ENCODE assay signal across 37 mouse cellular contexts in the genomic region with DNA sequence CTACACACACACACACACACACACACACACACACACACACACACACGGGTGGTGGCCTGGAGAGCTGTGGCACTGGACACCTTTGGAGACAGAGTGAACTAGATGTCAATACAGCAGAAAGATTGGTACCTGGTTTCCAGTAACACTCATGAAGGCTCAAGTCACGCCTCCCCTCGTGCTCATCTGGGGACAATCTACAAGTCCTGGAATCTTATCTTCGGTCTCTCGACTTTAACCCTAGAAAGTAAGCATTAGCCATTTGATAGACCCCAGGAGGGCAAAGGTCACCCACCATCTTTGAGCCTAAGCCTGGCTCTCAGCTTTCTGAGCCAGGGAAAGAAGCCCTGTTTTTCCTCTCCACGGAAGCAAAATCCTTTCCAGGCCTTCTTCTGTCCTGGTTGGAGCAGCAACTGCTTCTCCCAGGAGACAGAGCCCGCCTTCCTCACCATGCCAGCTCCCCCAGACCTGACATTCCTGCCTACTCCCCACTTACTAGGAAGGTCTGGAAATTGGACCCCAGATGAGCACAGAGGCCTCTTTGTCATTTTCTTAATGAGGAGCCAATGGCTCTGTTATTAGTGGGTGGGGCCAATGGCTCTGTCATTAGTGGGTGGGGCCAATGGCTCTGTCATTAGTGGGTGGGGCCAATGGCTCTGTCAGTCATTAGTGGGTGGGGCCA. TPM values are rescaled to one million over a fixed set of nuclear protein-coding genes. Genes with fewer than 3 reads are reported as not detected.
DNase-seq lines count a peak whose midpoint lies in the region; ATAC-seq and TF ChIP-seq lines count a peak whose summit lies in the region.
"Had no signal": no experiment of that assay in that cellular context is flagged by ENCODE, and none has a peak within 500 bp of the region (broad histone marks: within the 10 kb centered on the region; RNA-seq: fewer than 3 reads in every experiment).

No protein-coding gene starts in this region.

- no peak overlapping the region for H3K4me3 ChIP-seq in CH12.LX (replicated peaks in 1 of 3; ENCODE audit: low read depth in 2 of 3, low read length in 2 of 3, poor library complexity in 1 of 3)
- no peak overlapping the region for H3K4me3 ChIP-seq in intestine, postnatal 0 days (ENCODE audit: low read depth, low read length)
- no peak overlapping the region for H3K4me3 ChIP-seq in hindbrain, embryonic 12.5 days
- H3K4me3 ChIP-seq: embryonic facial prominence, embryonic 10.5 days; embryonic facial prominence, embryonic 13.5 days; erythroblast, embryonic 14.5 days; forebrain, embryonic 13.5 days; heart, adult 2 months; heart, embryonic 10.5 days; heart, embryonic 13.5 days had no signal

- no peak for TF ChIP-seq POLR2A in CH12.LX (IDR thresholded peaks at IDR 0.05; ENCODE audit: low read depth, low read length)

- 24% methylated on average over 7 of the region's 7 CpGs for WGBS in intestine, postnatal 0 days
- 74% methylated on average over 7 of the region's 7 CpGs for WGBS in hindbrain, embryonic 12.5 days

- peak; percentile 12 for DNase-seq in CH12.LX (ENCODE audit: extremely low read depth)
- peak; percentile 40 for DNase-seq in ES-CJ7 (ENCODE audit: low read depth, low spot score)
- DNase-seq in c-Kit-positive CD71-positive TER-119-positive erythroid progenitor cells, embryonic 14.5 days (ENCODE audit: low spot score) = peak; percentile 16
- no peak for DNase-seq in right cerebral cortex, postnatal 14 days
- no peak for DNase-seq in urinary bladder, adult 2 months (ENCODE audit: low spot score)
- no peak for DNase-seq in urinary bladder, postnatal 36 days (ENCODE audit: low spot score in 2 of 2)
- DNase-seq: adrenal gland, adult 2 months; adrenal gland, postnatal 14 days; cerebellum, adult 11-12 months; cerebellum, adult 8-10 months; cerebellum, postnatal 10 days; cerebellum, postnatal 36 days; embryo, embryonic 11 days; gastrocnemius, postnatal 10 days; gastrocnemius, postnatal 36 days; heart, adult 2 months had no signal

- H3K4me2 ChIP-seq in CH12.LX (ENCODE audit: insufficient read depth, low read depth, poor library complexity, severe bottlenecking) = no peak overlapping the region
- H3K4me2 ChIP-seq in intestine, postnatal 0 days (replicated peaks; ENCODE audit: low read depth) = peak overlapping the region; percentile 50; the same call in 1 of the 2 replicates
- no peak overlapping the region for H3K4me2 ChIP-seq in hindbrain, embryonic 12.5 days (replicated peaks)
- H3K4me2 ChIP-seq: embryonic facial prominence, embryonic 13.5 days; forebrain, embryonic 13.5 days; heart, embryonic 13.5 days; hindbrain, embryonic 14.5 days had no signal

- peaks cover 33% of the 10 kb centered on the region for H3K27me3 ChIP-seq in CH12.LX (replicated peaks)
- H3K27me3 ChIP-seq in intestine, postnatal 0 days (replicated peaks; ENCODE audit: control insufficient read depth, insufficient read depth, low read length) = peaks cover 19% of the 10 kb centered on the region
- H3K27me3 ChIP-seq in hindbrain, embryonic 12.5 days = peaks cover 34% of the 10 kb centered on the region
- H3K27me3 ChIP-seq: Patski had no signal

- TF ChIP-seq EP300 in CH12.LX (IDR thresholded peaks at IDR 0.05; ENCODE audit: low read length) = no peak

- in situ Hi-C loops in CH12.LX (cut with MboI; ENCODE audit: low pct_ligation_motif_present, low pct_unique_long_range_greater_than_20kb, low sequenced_read_pairs) = no loop called here

- no peak overlapping the region for H3K9ac ChIP-seq in CH12.LX (ENCODE audit: insufficient read depth, low read depth)
- no peak overlapping the region for H3K9ac ChIP-seq in intestine, postnatal 0 days (ENCODE audit: low read depth, low read length)
- H3K9ac ChIP-seq in hindbrain, embryonic 12.5 days = no peak overlapping the region
- H3K9ac ChIP-seq: embryonic facial prominence, embryonic 13.5 days; forebrain, embryonic 13.5 days; heart, embryonic 13.5 days; hindbrain, embryonic 14.5 days had no signal

- H3K79me2 ChIP-seq in CH12.LX (replicated peaks; ENCODE audit: control insufficient read depth, extremely low read depth, insufficient read depth, poor library complexity, severe bottlenecking) = no peaks in the 10 kb centered on the region

- H3K4me1 ChIP-seq in CH12.LX (ENCODE audit: control insufficient read depth in 1 of 2, insufficient read depth in 2 of 2) = no peaks in the 10 kb centered on the region
- no peaks in the 10 kb centered on the region for H3K4me1 ChIP-seq in intestine, postnatal 0 days (replicated peaks; ENCODE audit: control insufficient read depth, insufficient read depth, low read length)
- H3K4me1 ChIP-seq in hindbrain, embryonic 12.5 days = peaks cover 9% of the 10 kb centered on the region

- ATAC-seq in intestine, postnatal 0 days = peak; percentile 63
- no peak for ATAC-seq in hindbrain, embryonic 12.5 days (ENCODE audit: low FRiP score)
- ATAC-seq: CD4-positive, CD25-positive, alpha-beta regulatory T cell, adult 4 months; forebrain, embryonic 13.5 days; forebrain, embryonic 16.5 days; hindbrain, postnatal 0 days; inflammation-experienced regulatory T-cells, adult 6 months; Patski had no signal

- H3K9me3 ChIP-seq in CH12.LX (replicated peaks; ENCODE audit: low read length) = no peaks in the 10 kb centered on the region
- H3K9me3 ChIP-seq in intestine, postnatal 0 days (ENCODE audit: control insufficient read depth) = no peaks in the 10 kb centered on the region
- no peaks in the 10 kb centered on the region for H3K9me3 ChIP-seq in hindbrain, embryonic 12.5 days (replicated peaks)
- H3K9me3 ChIP-seq: embryonic facial prominence, embryonic 10.5 days; embryonic facial prominence, embryonic 13.5 days; forebrain, embryonic 13.5 days; G1E; heart, embryonic 10.5 days; heart, embryonic 13.5 days had no signal

- H3K36me3 ChIP-seq in CH12.LX (replicated peaks in 1 of 2; ENCODE audit: control insufficient read depth in 1 of 2, insufficient read depth in 1 of 2, low read length in 1 of 2) = no peaks in the 10 kb centered on the region
- H3K36me3 ChIP-seq in intestine, postnatal 0 days (ENCODE audit: control insufficient read depth, insufficient read depth) = no peaks in the 10 kb centered on the region
- H3K36me3 ChIP-seq in hindbrain, embryonic 12.5 days = no peaks in the 10 kb centered on the region
- H3K36me3 ChIP-seq: embryonic facial prominence, embryonic 10.5 days; embryonic facial prominence, embryonic 13.5 days; G1E; heart, embryonic 10.5 days; heart, embryonic 13.5 days had no signal

- dilution Hi-C loops in CH12.LX (cut with MboI; ENCODE audit: extremely low pct_ligation_motif_present, extremely low pct_unique_long_range_greater_than_20kb, low sequenced_read_pairs) = no loop called here

- no peak for TF ChIP-seq CTCF in CH12.LX (conservative IDR thresholded peaks at IDR 0.05 in 1 of 2, IDR thresholded peaks at IDR 0.05 in 1 of 2; ENCODE audit: low read depth in 2 of 2, low read length in 2 of 2)
- no peak for TF ChIP-seq CTCF in intestine, postnatal 0 days (IDR thresholded peaks at IDR 0.05; ENCODE audit: low read depth)

- no peak for TF ChIP-seq RAD21 in CH12.LX (IDR thresholded peaks at IDR 0.05; ENCODE audit: low read depth, low read length)

- no peak overlapping the region for H3K27ac ChIP-seq in CH12.LX (ENCODE audit: insufficient read depth, low read depth)
- H3K27ac ChIP-seq in intestine, postnatal 0 days (ENCODE audit: low read depth, low read length) = peak overlapping the region; percentile 80
- H3K27ac ChIP-seq in hindbrain, embryonic 12.5 days = no peak overlapping the region
- H3K27ac ChIP-seq: embryonic facial prominence, embryonic 10.5 days; embryonic facial prominence, embryonic 13.5 days; forebrain, embryonic 13.5 days; heart, adult 2 months; heart, embryonic 10.5 days; heart, embryonic 13.5 days; hindbrain, embryonic 14.5 days; hindbrain, postnatal 0 days had no signal

TF ChIP-seq in CH12.LX, 34 proteins besides CTCF, POLR2A, EP300 and RAD21:
- no peak for TF ChIP-seq MAX (IDR thresholded peaks at IDR 0.05; ENCODE audit: low read length)
TF ChIP-seq in CH12.LX: peak in this region for 0.

RNA-seq across cellular contexts. Expression of gene Bhlha9, which starts 10.3 kb away (rescaled TPM):
- total RNA-seq in CH12.LX (2012; rRNA removed) (not detected in 2 replicates), CH12.LX (2014; rRNA removed) (not detected in 2 replicates)
- polyA plus RNA-seq in CH12.LX (2012; ENCODE audit: insufficient read length, low read depth) = not detected in 2 replicates
- not detected in 2 replicates for polyA plus RNA-seq in intestine, postnatal 0 days (2015; fragmentation: Nextera tagmentation; extraction: Ambion mirVana)
- polyA plus RNA-seq in hindbrain, embryonic 12.5 days (2016; fragmentation: Nextera tagmentation; extraction: Ambion mirVana) = 0.18 and 0.44 TPM in 2 replicates
- not detected in 2 replicates for polyA plus RNA-seq in urinary bladder, adult 2 months (2012; rRNA removed)
- total RNA-seq: adrenal gland, adult 2 months; adrenal gland, postnatal 14 days; adrenal gland, postnatal 4 days; G1E; gastrocnemius, adult 18-20 months; gastrocnemius, postnatal 10 days; gastrocnemius, postnatal 36 days; granulocyte monocyte progenitor cell, adult 5-6 weeks; heart, adult 2 months; heart, postnatal 25 days; hematopoietic stem cell, adult 5-6 weeks had no signal
- polyA plus RNA-seq: CD4-positive, CD25-positive, alpha-beta regulatory T cell, adult 4 months; embryonic facial prominence, embryonic 10.5 days; embryonic facial prominence, embryonic 13.5 days; erythroblast, embryonic 14.5 days; G1E; heart, adult 2 months; heart, embryonic 16.5 days; inflammation-experienced regulatory T-cells, adult 6 months had no signal

RNA-seq across cellular contexts. Expression of gene Trarg1, which starts 17.7 kb away (rescaled TPM):
- not detected in 2 replicates for total RNA-seq in CH12.LX (2012; rRNA removed)
- total RNA-seq in CH12.LX (2014; rRNA removed) = not detected in 2 replicates
- not detected in 2 replicates for polyA plus RNA-seq in CH12.LX (2012; ENCODE audit: insufficient read length, low read depth)
- polyA plus RNA-seq in intestine, postnatal 0 days (2015; fragmentation: Nextera tagmentation; extraction: Ambion mirVana) = 0.85 and 0.96 TPM in 2 replicates
- 0.10 and 0.40 TPM in 2 replicates for polyA plus RNA-seq in hindbrain, embryonic 12.5 days (2016; fragmentation: Nextera tagmentation; extraction: Ambion mirVana)
- 1.4 and 1.6 TPM in 2 replicates for polyA plus RNA-seq in urinary bladder, adult 2 months (2012; rRNA removed)
- total RNA-seq: granulocyte monocyte progenitor cell, adult 5-6 weeks; hematopoietic stem cell, adult 5-6 weeks had no signal
- polyA plus RNA-seq: CD4-positive, CD25-positive, alpha-beta regulatory T cell, adult 4 months; erythroblast, embryonic 14.5 days; forebrain, embryonic 13.5 days; G1E had no signal

RNA-seq across cellular contexts. Expression of gene Abr, which starts 39.8 kb away (rescaled TPM):
- 37.4 and 38.5 TPM in 2 replicates for total RNA-seq in CH12.LX (2012; rRNA removed)
- 21.0 and 21.4 TPM in 2 replicates for total RNA-seq in CH12.LX (2014; rRNA removed)
- polyA plus RNA-seq in CH12.LX (2012; ENCODE audit: insufficient read length, low read depth) = 41.4 and 49.5 TPM in 2 replicates
- polyA plus RNA-seq in intestine, postnatal 0 days (2015; fragmentation: Nextera tagmentation; extraction: Ambion mirVana) = 32.3 and 35.0 TPM in 2 replicates
- polyA plus RNA-seq in hindbrain, embryonic 12.5 days (2016; fragmentation: Nextera tagmentation; extraction: Ambion mirVana) = 85.3 and 93.4 TPM in 2 replicates
- polyA plus RNA-seq in urinary bladder, adult 2 months (2012; rRNA removed) = 29.6 and 30.2 TPM in 2 replicates
- polyA plus RNA-seq: G1E had no signal

Comparison
In these comparisons a context has a peak if more than half of its experiments do, and no peak if none do; other contexts are left out.
1. DNase-seq: peak in CH12.LX (single experiment), ES-CJ7 (single experiment) and c-Kit-positive CD71-positive TER-119-positive erythroid progenitor cells, embryonic 14.5 days (single experiment); none in right cerebral cortex, postnatal 14 days (single experiment), urinary bladder, adult 2 months (single experiment) and urinary bladder, postnatal 36 days (0 of 2).